Mouse (Mus musculus): ENCODE data around the gene Ccng1. TPM values are rescaled to one million over a fixed set of nuclear protein-coding genes. Genes with fewer than 3 reads are reported as not detected.

The Ccng1 gene
- total and polyA plus RNA-seq, 2 experiments, result 5.4 to 31.0 TPM

GRCm38 (mm10) chr11:40754664-40755107 is 425 bp downstream of the Ccng1 start:
- peaks cover 4% of the 10 kb centered on the region; the same call in 1 of the 2 replicates for H3K4me1 ChIP-seq (ENCODE audit: control insufficient read depth, insufficient read depth, low read length)
- H3K36me3 ChIP-seq (ENCODE audit: control insufficient read depth, insufficient read depth, low read length), result peaks cover 24% of the 10 kb centered on the region
- peak overlapping the region; percentile 81 for H3K4me3 ChIP-seq (ENCODE audit: insufficient read depth, low read depth, low read length)
- peak overlapping the region; percentile 54 for H3K27ac ChIP-seq (replicated peaks; ENCODE audit: insufficient read depth, low read depth, low read length)
- DNase-seq (ENCODE audit: extremely low read depth, low read depth, low spot score), result peak; percentile 40
- WGBS, result 2% methylated on average over 19 of the region's 19 CpGs
- TF ChIP-seq POLR2A (IDR thresholded peaks at IDR 0.05; ENCODE audit: extremely low read depth, insufficient read depth, low read length), result no peak
- no peak for TF ChIP-seq CTCF (IDR thresholded peaks at IDR 0.05; ENCODE audit: low read depth, low read length)
- no peaks in the 10 kb centered on the region for H3K79me2 ChIP-seq (ENCODE audit: control insufficient read depth, insufficient read depth, low read length)
- peak overlapping the region; percentile 81 for H3K9ac ChIP-seq (ENCODE audit: low read depth, low read length)
- H3K27me3 ChIP-seq (ENCODE audit: control insufficient read depth, insufficient read depth, low read length), result no peaks in the 10 kb centered on the region

GRCm38 (mm10) chr11:40753836-40754235 is 1.3 kb downstream of the Ccng1 start:
- WGBS, result 74% methylated on average over 6 of the region's 6 CpGs
- no peaks in the 10 kb centered on the region for H3K27me3 ChIP-seq (ENCODE audit: control insufficient read depth, insufficient read depth, low read length)
- H3K27ac ChIP-seq (replicated peaks; ENCODE audit: insufficient read depth, low read depth, low read length), result no peak overlapping the region
- DNase-seq (ENCODE audit: extremely low read depth, low read depth, low spot score), result peak; percentile 8
- peaks cover 25% of the 10 kb centered on the region for H3K36me3 ChIP-seq (ENCODE audit: control insufficient read depth, insufficient read depth, low read length)
- TF ChIP-seq CTCF (IDR thresholded peaks at IDR 0.05; ENCODE audit: low read depth, low read length) (no peak), POLR2A (IDR thresholded peaks at IDR 0.05; ENCODE audit: extremely low read depth, insufficient read depth, low read length) (no peak)
- peak overlapping the region; percentile 81; the same call in 1 of the 2 replicates for H3K4me3 ChIP-seq (ENCODE audit: insufficient read depth, low read depth, low read length)
- no peak overlapping the region for H3K9ac ChIP-seq (ENCODE audit: low read depth, low read length)
- H3K4me1 ChIP-seq (ENCODE audit: control insufficient read depth, insufficient read depth, low read length), result peaks cover 4% of the 10 kb centered on the region; the same call in 1 of the 2 replicates
- no peaks in the 10 kb centered on the region for H3K79me2 ChIP-seq (ENCODE audit: control insufficient read depth, insufficient read depth, low read length)

GRCm38 (mm10) chr11:40747716-40748115 is 7.4 kb downstream of the Ccng1 start:
- WGBS, result 77% methylated on average over 2 of the region's 2 CpGs

DNA sequence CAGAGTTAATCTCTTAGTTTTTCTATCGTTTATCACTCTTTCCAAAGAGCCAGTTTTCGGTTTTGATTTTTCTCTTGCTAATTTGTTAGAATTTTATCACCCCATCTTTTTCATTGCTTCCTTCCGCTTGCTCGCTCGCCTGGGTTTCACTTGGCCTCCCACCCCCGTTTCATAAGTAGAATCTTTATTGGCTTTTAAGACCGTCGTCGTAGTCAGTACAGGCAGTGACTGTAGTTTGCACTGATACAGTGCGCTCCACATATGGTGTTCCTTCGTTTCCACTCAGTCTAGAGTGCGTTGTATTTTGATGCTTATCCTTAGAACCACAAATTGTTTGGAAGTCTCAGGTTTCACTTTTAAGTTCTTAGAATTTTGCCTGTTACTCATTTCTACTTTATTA is 8.8 kb downstream of the Ccng1 start:
- Histone ChIP-seq H3K79me2 (ENCODE audit: control insufficient read depth, insufficient read depth, low read length) (no peaks in the 10 kb centered on the region), H3K9ac (ENCODE audit: low read depth, low read length) (no peak overlapping the region), H3K27ac (replicated peaks; ENCODE audit: insufficient read depth, low read depth, low read length) (no peak overlapping the region), H3K27me3 (ENCODE audit: control insufficient read depth, insufficient read depth, low read length) (no peaks in the 10 kb centered on the region), H3K4me3 (ENCODE audit: insufficient read depth, low read depth, low read length) (no peak overlapping the region), H3K36me3 (ENCODE audit: control insufficient read depth, insufficient read depth, low read length) (peaks cover 11% of the 10 kb centered on the region), H3K4me1 (ENCODE audit: control insufficient read depth, insufficient read depth, low read length) (no peaks in the 10 kb centered on the region)
- no peak for DNase-seq (ENCODE audit: extremely low read depth, low read depth, low spot score)
- TF ChIP-seq POLR2A (IDR thresholded peaks at IDR 0.05; ENCODE audit: extremely low read depth, insufficient read depth, low read length) (no peak), CTCF (IDR thresholded peaks at IDR 0.05; ENCODE audit: low read depth, low read length) (no peak)
- 92% methylated on average over 12 of the region's 12 CpGs for WGBS

More at GRCm38 (mm10) chr11:40747716-40748115, 7.4 kb downstream of the Ccng1 start:
- H3K27me3 ChIP-seq (ENCODE audit: control insufficient read depth, insufficient read depth, low read length), result no peaks in the 10 kb centered on the region
- no peak overlapping the region for H3K9ac ChIP-seq (ENCODE audit: low read depth, low read length)
- no peaks in the 10 kb centered on the region for H3K4me1 ChIP-seq (ENCODE audit: control insufficient read depth, insufficient read depth, low read length)
- no peak for DNase-seq (ENCODE audit: extremely low read depth, low read depth, low spot score)
- TF ChIP-seq POLR2A (IDR thresholded peaks at IDR 0.05; ENCODE audit: extremely low read depth, insufficient read depth, low read length), result no peak
- TF ChIP-seq CTCF (IDR thresholded peaks at IDR 0.05; ENCODE audit: low read depth, low read length), result no peak
- H3K4me3 ChIP-seq (ENCODE audit: insufficient read depth, low read depth, low read length), result no peak overlapping the region
- no peaks in the 10 kb centered on the region for H3K79me2 ChIP-seq (ENCODE audit: control insufficient read depth, insufficient read depth, low read length)
- peaks cover 19% of the 10 kb centered on the region for H3K36me3 ChIP-seq (ENCODE audit: control insufficient read depth, insufficient read depth, low read length)
- no peak overlapping the region for H3K27ac ChIP-seq (replicated peaks; ENCODE audit: insufficient read depth, low read depth, low read length)

DNA sequence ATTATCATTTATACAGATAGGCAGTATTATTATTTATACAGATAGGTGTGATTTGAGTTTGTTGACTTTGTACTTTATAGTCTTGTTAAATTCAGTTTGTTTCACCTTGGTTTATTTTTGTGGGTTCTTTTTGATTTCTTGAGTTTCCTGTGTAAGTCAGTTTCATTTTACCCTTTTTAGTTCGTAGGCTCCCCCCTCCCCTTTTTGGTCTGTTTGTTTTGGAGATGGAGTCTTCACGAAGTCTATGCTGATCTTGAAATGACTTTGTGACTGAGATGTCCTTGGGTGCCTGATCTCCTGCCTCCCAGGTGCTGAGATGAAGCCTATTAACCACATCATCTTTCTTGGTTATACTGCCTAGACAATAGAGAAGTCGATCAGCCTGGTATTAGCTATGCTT is 10.8 kb downstream of the Ccng1 start:
- H3K27me3 ChIP-seq (ENCODE audit: control insufficient read depth, insufficient read depth, low read length), result no peaks in the 10 kb centered on the region
- H3K36me3 ChIP-seq (ENCODE audit: control insufficient read depth, insufficient read depth, low read length), result peaks cover 5% of the 10 kb centered on the region
- no peak overlapping the region for H3K4me3 ChIP-seq (ENCODE audit: insufficient read depth, low read depth, low read length)
- no peaks in the 10 kb centered on the region; the same call in none of the 2 replicates for H3K4me1 ChIP-seq (ENCODE audit: control insufficient read depth, insufficient read depth, low read length)
- WGBS, result 88% methylated on average over 3 of the region's 3 CpGs
- TF ChIP-seq CTCF (IDR thresholded peaks at IDR 0.05; ENCODE audit: low read depth, low read length), result no peak
- no peak for TF ChIP-seq POLR2A (IDR thresholded peaks at IDR 0.05; ENCODE audit: extremely low read depth, insufficient read depth, low read length)
- no peak overlapping the region for H3K9ac ChIP-seq (ENCODE audit: low read depth, low read length)
- no peaks in the 10 kb centered on the region for H3K79me2 ChIP-seq (ENCODE audit: control insufficient read depth, insufficient read depth, low read length)
- no peak overlapping the region for H3K27ac ChIP-seq (replicated peaks; ENCODE audit: insufficient read depth, low read depth, low read length)
- no peak for DNase-seq (ENCODE audit: extremely low read depth, low read depth, low spot score)

DNA sequence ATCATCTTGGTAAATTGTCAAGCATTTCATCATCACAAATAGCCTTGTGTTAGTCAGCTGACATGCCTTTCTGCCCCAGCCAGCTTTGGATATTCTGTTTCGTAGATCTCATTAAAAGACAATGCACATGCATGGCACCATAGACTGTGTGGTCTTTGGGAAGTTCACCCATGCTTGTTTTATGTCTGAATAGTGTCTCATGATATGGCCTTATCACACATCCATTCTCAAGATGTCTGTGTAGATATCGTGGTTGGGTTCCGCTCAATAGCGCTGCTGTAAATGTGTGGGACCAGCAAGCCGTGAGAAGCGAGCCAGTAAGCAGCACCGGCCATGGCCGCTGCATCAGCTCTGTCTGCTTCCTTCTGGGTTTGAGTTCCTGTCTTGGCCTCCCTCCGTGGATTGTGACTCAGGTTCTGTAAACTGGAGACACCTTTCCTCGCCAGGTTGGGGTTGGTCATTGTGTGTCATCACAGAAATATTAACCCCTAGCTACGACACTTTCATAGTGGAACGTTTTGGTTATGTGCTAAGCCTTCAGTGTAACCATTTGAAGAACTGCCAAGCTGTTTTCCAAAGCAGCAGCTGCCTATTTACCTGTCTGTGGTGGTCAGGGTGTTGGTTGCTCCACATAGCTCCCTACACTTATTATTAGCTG is 13.4 kb downstream of the Ccng1 start:
- TF ChIP-seq POLR2A (IDR thresholded peaks at IDR 0.05; ENCODE audit: extremely low read depth, insufficient read depth, low read length), result no peak
- TF ChIP-seq CTCF (IDR thresholded peaks at IDR 0.05; ENCODE audit: low read depth, low read length), result no peak
- Histone ChIP-seq H3K27ac (replicated peaks; ENCODE audit: insufficient read depth, low read depth, low read length) (no peak overlapping the region), H3K36me3 (ENCODE audit: control insufficient read depth, insufficient read depth, low read length) (peaks cover 20% of the 10 kb centered on the region), H3K4me1 (ENCODE audit: control insufficient read depth, insufficient read depth, low read length) (no peaks in the 10 kb centered on the region; the same call in none of the 2 replicates), H3K9ac (ENCODE audit: low read depth, low read length) (no peak overlapping the region), H3K4me3 (ENCODE audit: insufficient read depth, low read depth, low read length) (no peak overlapping the region), H3K27me3 (ENCODE audit: control insufficient read depth, insufficient read depth, low read length) (no peaks in the 10 kb centered on the region), H3K79me2 (ENCODE audit: control insufficient read depth, insufficient read depth, low read length) (no peaks in the 10 kb centered on the region)
- 92% methylated on average over 12 of the region's 12 CpGs for WGBS
- peak; percentile 30 for DNase-seq (ENCODE audit: extremely low read depth, low read depth, low spot score)
